Mouse (Mus musculus) cortical plate, adult 2 months (tissue): ENCODE data around the gene Ddr2. TPM values are rescaled to one million over a fixed set of nuclear protein-coding genes. Genes with fewer than 3 reads are reported as not detected.

ENCODE experiments used
- H3K27ac ChIP-seq: fragments of 200-500 bp; 2 replicates; pipeline ENCODE4 v1.5.1; 2012; ENCODE audit warnings: low read length, control low read depth, inconsistent platforms; ENCODE audit not compliant: insufficient read depth
- H3K4me1 ChIP-seq: fragments of 200-500 bp; 2 replicates; pipeline ENCODE4 v1.6.1; 2011; ENCODE audit warnings: low read length; ENCODE audit not compliant: control insufficient read depth, insufficient read depth
- H3K4me3 ChIP-seq: fragments of 200-500 bp; 2 replicates; pipeline ENCODE4 v1.5.1; 2011; ENCODE audit warnings: mild to moderate bottlenecking, low read length, control low read depth; ENCODE audit not compliant: insufficient read depth
- CTCF ChIP-seq: fragments of 200-500 bp; IDR thresholded peaks from 2 replicates; pipeline ENCODE4 v1.5.1; 2011; ENCODE audit warnings: mild to moderate bottlenecking, control low read depth, low read length; ENCODE audit not compliant: insufficient read depth; ENCODE audit errors: extremely low read depth
- POLR2A ChIP-seq: fragments of 200-500 bp; IDR thresholded peaks from 2 replicates; pipeline ENCODE4 v1.6.1; 2011; ENCODE audit warnings: mild to moderate bottlenecking, low read length, control low read depth; ENCODE audit not compliant: insufficient read depth; ENCODE audit errors: extremely low read depth
- polyA plus RNA-seq: library from polyadenylated mRNA; depleted of rRNA; stranded (reverse); fragments of >200 nt; gene quantifications from 2 replicates; pipeline ENCODE4 v1.2.3, GENCODE M21; 2012

Gene Ddr2
- polyA plus RNA-seq, 1 experiment = 4.0 TPM

DNA sequence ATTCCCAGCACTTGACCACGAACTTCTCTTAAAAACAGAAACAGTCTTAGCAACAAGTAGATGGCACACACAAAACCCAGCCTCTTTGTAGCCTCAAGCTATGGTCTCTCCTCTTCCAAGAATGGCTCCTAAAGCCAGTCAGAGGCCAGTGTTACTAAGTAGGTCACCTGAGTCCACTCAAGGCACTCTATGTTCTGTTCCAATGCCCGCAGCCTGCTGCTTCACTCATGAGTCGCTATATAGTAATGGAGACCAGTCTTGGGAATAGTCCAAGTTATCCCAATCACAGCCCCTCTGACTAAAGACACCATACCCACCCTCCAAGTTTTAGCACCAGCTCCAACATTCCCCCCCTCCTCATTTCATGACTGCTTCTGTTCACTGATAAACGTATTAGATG, 35.0 kb upstream of the Ddr2 start:
- Histone ChIP-seq H3K4me3 (no peak overlapping the region), H3K27ac (no peak overlapping the region), H3K4me1 (no peaks in the 10 kb centered on the region)
- no peak for TF ChIP-seq POLR2A
- no peak for TF ChIP-seq CTCF

DNA sequence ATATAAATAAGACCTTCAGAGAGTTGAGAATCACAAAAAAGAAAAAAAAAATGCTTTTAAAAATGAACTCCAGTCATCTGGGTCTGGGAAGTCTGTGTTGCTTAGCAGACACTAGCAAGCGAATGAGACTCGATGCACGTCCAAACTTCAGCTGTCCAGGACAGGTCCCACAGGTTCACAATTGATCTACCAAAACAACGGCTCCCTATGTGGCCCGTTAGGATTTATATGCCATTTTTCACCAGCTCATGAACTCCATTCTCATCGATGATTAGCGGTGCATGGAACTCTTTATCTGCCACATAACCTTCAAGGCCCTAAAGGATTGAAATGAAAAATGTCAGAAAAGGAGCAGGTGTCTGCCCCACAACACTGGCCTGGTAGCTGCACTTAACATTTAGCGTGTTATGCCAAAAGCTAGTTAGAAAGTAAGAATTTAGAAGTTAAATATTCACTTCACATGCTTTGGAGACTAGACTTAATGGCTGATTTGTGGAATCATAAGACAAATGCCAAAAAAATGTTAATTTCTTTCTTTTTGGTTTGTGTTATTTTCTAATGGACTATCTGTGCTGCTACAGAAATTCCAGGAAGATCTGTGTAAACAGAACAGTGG, 31.8 kb upstream of the Ddr2 start:
- no peak overlapping the region for H3K27ac ChIP-seq
- no peak overlapping the region for H3K4me3 ChIP-seq
- TF ChIP-seq CTCF (no peak), POLR2A (no peak)
- no peaks in the 10 kb centered on the region for H3K4me1 ChIP-seq

DNA sequence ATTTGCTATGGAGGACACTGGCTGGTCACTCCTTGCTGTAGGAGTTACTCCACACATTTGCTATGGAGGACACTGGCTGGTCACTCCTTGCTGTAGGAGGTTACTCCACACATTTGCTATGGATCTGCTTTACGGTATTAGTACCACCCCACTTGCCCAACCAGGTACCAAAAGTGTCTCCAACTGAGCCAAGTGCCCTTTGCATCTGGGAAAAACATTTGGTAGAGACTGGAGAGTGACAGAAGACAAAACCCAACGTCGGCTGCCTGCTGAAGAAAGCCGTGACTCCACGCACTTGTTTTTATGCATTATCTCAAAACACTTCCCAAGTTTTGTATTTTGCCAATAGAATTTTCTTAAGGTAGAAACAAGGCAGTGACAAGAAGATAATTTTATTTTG, 31.1 kb upstream of the Ddr2 start:
- no peaks in the 10 kb centered on the region for H3K4me1 ChIP-seq
- no peak overlapping the region for H3K27ac ChIP-seq
- TF ChIP-seq CTCF = no peak
- H3K4me3 ChIP-seq = no peak overlapping the region

DNA sequence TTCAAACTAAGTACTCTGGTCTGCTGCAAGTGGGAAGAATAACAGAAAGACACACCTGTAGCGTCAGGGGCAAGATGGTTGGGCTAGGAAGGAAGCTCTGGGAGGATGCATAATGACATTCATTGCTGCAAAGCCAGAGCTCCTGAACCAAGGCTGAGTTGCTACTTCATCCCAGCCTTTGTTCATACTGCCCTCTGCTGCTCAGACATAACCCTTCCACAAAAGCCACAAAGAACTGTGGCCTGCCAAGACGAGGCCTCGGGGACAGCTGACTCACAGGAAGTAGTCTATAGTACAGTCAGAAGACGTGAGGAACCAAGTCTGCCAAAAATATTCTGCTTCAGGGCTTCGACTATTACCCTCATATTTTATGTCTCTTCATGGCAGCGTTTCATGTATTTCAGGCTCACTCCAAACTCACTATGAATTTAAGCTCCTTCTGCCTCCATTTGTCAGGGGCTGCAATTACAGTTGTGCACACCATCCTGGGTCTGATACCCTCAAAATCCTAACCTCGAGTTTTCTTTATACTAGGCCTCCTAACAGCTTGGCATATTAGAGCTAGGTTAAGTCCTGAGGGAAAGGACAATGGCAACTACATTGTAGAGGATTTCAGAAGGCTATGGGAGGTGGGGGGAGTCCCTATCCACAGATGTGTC, 25.9 kb upstream of the Ddr2 start:
- TF ChIP-seq CTCF (peak; percentile 85), POLR2A (no peak)
- Histone ChIP-seq H3K4me1 (no peaks in the 10 kb centered on the region), H3K4me3 (no peak overlapping the region), H3K27ac (no peak overlapping the region)

DNA sequence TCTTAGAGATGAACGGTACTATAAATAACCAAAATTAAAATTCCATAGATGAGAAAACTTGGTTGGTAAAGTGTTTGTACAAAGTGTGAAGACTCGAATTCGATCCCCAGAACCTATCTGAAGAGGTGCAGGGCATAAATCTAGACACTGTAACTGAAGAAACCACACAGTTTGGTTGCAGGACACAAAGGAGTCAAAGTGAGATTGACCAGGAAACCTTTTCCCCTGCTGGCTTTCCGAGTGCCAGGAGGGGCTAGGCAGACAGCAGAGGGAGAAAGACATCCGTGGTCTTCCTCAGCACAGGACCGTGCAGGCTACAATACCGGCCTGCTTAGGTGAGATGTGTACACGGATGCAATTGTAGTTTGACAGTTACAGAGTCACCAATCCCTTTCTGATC, 23.7 kb upstream of the Ddr2 start:
- Histone ChIP-seq H3K4me3 (no peak overlapping the region), H3K4me1 (no peaks in the 10 kb centered on the region), H3K27ac (no peak overlapping the region)
- no peak for TF ChIP-seq POLR2A
- no peak for TF ChIP-seq CTCF

DNA sequence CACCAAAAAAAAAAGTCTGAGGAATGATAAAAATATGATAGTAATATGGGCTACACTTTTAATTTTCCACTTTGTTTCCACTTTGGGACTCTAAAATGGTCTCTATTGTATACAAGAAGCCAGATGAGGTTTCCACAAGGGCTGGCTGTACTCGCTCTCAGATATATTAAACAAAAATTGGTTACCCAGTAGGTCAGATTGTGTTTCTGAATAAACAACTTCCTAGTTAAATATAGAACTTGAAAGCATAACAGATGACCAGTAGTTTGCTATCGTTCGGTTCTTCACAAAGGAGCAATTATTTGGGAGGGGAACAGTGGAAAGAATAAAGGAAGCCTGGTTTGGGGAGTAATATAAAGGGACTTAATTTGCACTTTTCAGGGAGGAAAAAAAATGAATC, 20.4 kb upstream of the Ddr2 start:
- TF ChIP-seq POLR2A (no peak), CTCF (no peak)
- no peaks in the 10 kb centered on the region for H3K4me1 ChIP-seq
- H3K4me3 ChIP-seq = no peak overlapping the region
- H3K27ac ChIP-seq = no peak overlapping the region

DNA sequence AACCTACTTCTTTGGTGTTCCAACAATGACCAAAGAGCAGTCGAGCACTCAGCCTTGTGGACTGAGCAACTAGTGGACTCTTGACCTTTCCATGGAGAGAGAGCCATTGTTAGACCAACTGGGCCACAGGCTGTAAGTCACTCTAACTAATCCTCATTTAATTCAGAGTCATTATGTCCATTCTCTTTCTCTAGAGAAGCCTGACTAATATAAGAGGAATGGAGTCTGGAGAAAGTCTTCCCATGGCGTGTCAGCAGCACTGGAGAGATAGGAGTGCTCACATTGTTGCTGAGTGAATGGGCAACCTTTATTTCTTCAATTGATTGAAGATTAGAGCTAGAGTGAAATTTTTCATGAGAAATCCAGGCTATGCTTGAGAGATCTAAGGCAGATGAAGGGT, 14.1 kb upstream of the Ddr2 start:
- H3K4me3 ChIP-seq = no peak overlapping the region
- no peak overlapping the region for H3K27ac ChIP-seq
- TF ChIP-seq POLR2A (no peak), CTCF (no peak)
- H3K4me1 ChIP-seq = no peaks in the 10 kb centered on the region

DNA sequence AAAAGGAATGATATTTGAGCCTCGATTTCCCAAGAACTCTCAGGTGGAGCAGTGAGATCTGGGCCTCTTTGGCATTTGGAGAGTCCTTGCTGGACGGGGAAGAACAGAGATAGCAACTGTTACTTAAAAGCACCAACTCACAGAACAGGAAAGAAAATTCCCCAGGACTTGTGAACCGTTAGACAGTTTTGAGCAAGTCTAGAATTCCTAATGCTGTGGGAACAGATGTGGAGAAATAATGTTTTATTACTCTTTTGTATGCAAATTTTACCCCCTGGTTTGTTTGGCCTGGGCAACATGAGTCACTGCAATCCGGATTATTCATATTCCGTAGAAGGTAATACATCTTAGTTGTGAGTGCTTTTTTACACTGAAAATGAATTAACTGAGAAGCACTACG, 3.1 kb upstream of the Ddr2 start:
- H3K4me1 ChIP-seq = no peaks in the 10 kb centered on the region
- no peak overlapping the region for H3K4me3 ChIP-seq
- no peak for TF ChIP-seq POLR2A
- H3K27ac ChIP-seq = no peak overlapping the region

DNA sequence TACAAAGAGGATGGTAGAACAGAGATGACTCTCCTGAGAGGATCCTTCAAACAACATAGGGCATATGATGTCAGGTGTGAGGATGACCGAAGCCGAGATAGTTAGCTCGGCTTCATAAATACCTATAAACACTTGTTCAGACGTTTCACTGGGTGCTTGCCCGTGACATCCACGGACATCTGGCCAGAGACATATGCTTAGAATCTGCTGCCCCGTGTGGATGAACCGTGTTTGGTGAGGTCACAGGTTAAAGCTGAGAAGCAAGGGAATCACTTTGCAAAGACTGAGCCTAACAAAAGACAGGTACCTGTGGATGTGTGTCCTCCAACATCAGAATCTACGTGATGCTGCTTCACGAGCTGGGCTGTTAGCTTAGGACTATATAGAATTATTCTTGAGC, 1.7 kb upstream of the Ddr2 start:
- Histone ChIP-seq H3K4me3 (no peak overlapping the region), H3K4me1 (no peaks in the 10 kb centered on the region), H3K27ac (no peak overlapping the region)
- TF ChIP-seq CTCF = no peak
- TF ChIP-seq POLR2A = no peak

DNA sequence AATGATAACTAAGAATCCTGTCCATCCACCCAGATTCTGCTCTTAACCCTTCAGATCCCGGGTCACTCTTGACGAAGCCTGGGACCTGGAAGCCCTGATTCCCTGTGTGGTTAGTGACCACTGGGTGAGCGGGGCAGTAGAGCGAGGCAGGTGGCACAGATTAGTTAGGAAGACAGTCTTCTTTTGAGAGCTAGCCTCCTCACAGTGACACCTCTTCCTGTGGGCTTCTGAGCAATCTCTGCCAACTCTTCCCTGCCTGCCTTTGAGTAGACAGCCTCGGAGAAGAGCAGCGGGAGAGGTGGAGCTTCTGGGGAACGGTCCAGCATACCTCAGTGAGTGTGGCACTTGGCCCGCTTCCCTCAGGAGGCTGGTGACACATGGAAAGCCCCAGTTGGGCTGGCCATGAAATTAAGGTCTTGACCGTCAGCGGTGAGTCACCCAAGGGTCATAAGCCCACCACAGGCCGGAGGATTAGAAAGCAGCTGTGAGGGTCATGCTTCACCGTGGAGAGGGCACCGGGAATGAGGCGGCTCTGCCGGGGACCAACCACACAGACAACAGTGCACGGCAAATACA, 1.2 kb upstream of the Ddr2 start:
- no peak overlapping the region for H3K27ac ChIP-seq
- TF ChIP-seq CTCF (no peak), POLR2A (no peak)
- no peaks in the 10 kb centered on the region for H3K4me1 ChIP-seq
- no peak overlapping the region for H3K4me3 ChIP-seq
